Mouse (Mus musculus) B cell, adult 62 days (primary cell): ENCODE results near the gene Vmn1r137. TPM values are rescaled to one million over a fixed set of nuclear protein-coding genes. Genes with fewer than 3 reads are reported as not detected.

Source experiments
- total RNA-seq: library from RNA; stranded (reverse); gene quantifications from 4 replicates; pipeline ENCODE4 v1.2.4, GENCODE M21; 2023

Gene Vmn1r137
- not detected in 4 replicates for total RNA-seq

DNA sequence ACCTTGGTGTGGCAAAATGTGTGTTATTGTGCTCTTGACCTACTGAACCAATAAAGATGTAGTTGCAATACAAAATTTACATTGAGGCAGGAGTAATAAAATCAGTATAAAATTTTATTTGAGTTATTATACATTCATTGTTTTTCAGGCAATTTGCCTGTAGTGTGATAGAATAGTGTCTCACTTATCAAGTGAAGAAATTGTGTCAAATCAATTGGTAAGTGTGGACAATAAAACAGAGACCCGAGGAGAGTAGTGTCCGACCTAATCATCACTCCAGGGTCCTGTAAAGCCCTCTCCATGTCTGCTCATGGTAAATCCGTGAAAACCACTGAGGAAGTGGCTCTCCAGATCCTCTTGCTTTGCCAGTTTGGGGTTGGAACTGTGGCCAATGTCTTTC lies at the start of gene Vmn1r137:
Gene Vmn1r137 (plus strand): TSS at position 301 of the 400 bp plus-strand sequence.

DNA sequence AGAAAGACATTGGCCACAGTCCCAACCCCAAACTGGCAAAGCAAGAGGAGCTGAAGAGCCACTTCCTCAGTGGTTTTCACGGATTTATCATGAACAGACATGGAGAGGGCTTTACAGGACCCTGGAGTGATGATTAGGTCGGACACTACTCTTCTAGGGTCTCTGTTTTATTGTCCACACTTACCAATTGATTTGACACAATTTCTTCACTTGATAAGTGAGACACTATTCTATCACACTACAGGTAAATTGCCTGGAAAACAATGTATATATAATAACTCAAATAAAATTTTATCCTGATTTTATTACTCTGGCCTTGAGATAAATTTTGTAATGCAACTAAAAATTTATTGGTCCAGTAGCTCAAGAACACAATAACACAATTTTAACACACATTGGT lies 34.4 kb downstream of the Vmn1r137 start, which contains the start of gene Vmn1r138:
Gene Vmn1r138 (minus strand): TSS at position 101 of the 400 bp plus-strand sequence.

Other genes with a start within 250 kb of the Vmn1r137 start
- gene Gm4175, start 233.1 kb upstream of the Vmn1r137 start, total RNA-seq = not detected in 4 replicates
- not detected in 4 replicates for gene Gm4177, start 197.9 kb upstream of the Vmn1r137 start, total RNA-seq
- not detected in 4 replicates for gene Vmn1r135, start 162.2 kb upstream of the Vmn1r137 start, total RNA-seq
- not detected in 4 replicates for gene Gm5725, start 150.3 kb upstream of the Vmn1r137 start, total RNA-seq
- not detected in 4 replicates for gene Gm5891, start 73.3 kb upstream of the Vmn1r137 start, total RNA-seq
- gene Vmn1r138, start 34.3 kb downstream of the Vmn1r137 start, total RNA-seq = not detected in 4 replicates
- gene Gm6176, start 61.7 kb downstream of the Vmn1r137 start, total RNA-seq = not detected in 4 replicates
- gene Vmn1r139, start 74.5 kb downstream of the Vmn1r137 start, total RNA-seq = not detected in 4 replicates
- gene Gm16451, start 123.7 kb downstream of the Vmn1r137 start, total RNA-seq = not detected in 4 replicates
- gene Gm10666, start 140.2 kb downstream of the Vmn1r137 start, total RNA-seq = not detected in 4 replicates
- gene Vmn1r142, start 169.4 kb downstream of the Vmn1r137 start, total RNA-seq = not detected in 4 replicates
- gene Vmn1r143, start 194.8 kb downstream of the Vmn1r137 start, total RNA-seq = not detected in 4 replicates
- not detected in 4 replicates for gene Gm8653, start 206.7 kb downstream of the Vmn1r137 start, total RNA-seq
- not detected in 4 replicates for gene Gm8453, start 234.9 kb downstream of the Vmn1r137 start, total RNA-seq